Mouse (Mus musculus): ENCODE measurements around the gene Bloc1s3. TPM values are rescaled to one million over a fixed set of nuclear protein-coding genes. Genes with fewer than 3 reads are reported as not detected.

Bloc1s3 gene
- total and polyA plus RNA-seq, 3 experiments: 6.1 to 7.5 TPM; not detected in 1

DNA sequence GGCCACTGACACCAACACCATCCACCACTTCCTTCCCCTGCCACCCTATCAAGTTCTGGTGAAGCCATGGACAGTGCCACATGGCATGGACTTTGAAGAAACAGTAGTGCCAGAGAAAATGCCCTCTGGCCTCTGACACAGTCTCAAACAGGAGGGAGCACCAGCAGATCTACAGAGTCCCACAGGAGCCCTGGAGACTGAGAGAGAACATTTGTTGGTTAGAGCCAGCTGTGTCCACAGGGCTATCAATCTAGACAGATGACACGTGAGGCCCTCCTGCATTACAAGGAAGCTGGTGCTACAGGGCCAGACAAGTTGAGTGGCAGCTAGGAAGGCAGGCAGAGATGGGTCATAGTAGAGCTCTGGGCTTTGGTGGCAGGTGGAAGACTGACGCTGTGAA is 44.3 kb upstream of the Bloc1s3 start:
- H3K4me3 ChIP-seq (ENCODE audit: control insufficient read depth in 1 of 2, insufficient read depth in 1 of 2, low read depth in 2 of 2, low read length in 2 of 2): no peak overlapping the region
- no peaks in the 10 kb centered on the region for H3K27me3 ChIP-seq (ENCODE audit: control insufficient read depth in 1 of 2, insufficient read depth in 2 of 2, low read length in 2 of 2)
- peaks cover 0 to 5% of the 10 kb centered on the region in 2 experiments; a peak in 1 of 4 replicates for H3K36me3 ChIP-seq (ENCODE audit: control insufficient read depth in 1 of 2, insufficient read depth in 2 of 2, low read length in 2 of 2)
- H3K9ac ChIP-seq (ENCODE audit: control insufficient read depth, low read depth, low read length, poor library complexity, severe bottlenecking): no peak overlapping the region
- DNase-seq (ENCODE audit: low read depth, low spot score): no peak
- no peak overlapping the region for H3K27ac ChIP-seq (ENCODE audit: control insufficient read depth, low read depth, low read length)
- H3K4me1 ChIP-seq (ENCODE audit: control insufficient read depth in 1 of 2, insufficient read depth in 2 of 2, low read length in 2 of 2): no peaks in the 10 kb centered on the region
- no peak for TF ChIP-seq ZKSCAN1 (IDR thresholded peaks at IDR 0.05; ENCODE audit: low read depth, low read length)
- TF ChIP-seq GABPA (IDR thresholded peaks at IDR 0.05; ENCODE audit: low read depth, low read length): no peak
- TF ChIP-seq MXI1 (IDR thresholded peaks at IDR 0.05; ENCODE audit: low read depth, low read length): no peak
- no peak for TF ChIP-seq CTCF (IDR thresholded peaks at IDR 0.05 in 2 of 3, conservative IDR thresholded peaks at IDR 0.05 in 1 of 3; ENCODE audit: control insufficient read depth in 1 of 3, insufficient read depth in 1 of 3, low read depth in 2 of 3, low read length in 3 of 3, poor library complexity in 1 of 3, severe bottlenecking in 1 of 3)
- no peaks in the 10 kb centered on the region for H3K9me3 ChIP-seq (replicated peaks; ENCODE audit: insufficient read depth, low read length)
- peaks cover 44% of the 10 kb centered on the region for H3K79me2 ChIP-seq (ENCODE audit: control insufficient read depth, insufficient read depth, low read length, poor library complexity)

DNA sequence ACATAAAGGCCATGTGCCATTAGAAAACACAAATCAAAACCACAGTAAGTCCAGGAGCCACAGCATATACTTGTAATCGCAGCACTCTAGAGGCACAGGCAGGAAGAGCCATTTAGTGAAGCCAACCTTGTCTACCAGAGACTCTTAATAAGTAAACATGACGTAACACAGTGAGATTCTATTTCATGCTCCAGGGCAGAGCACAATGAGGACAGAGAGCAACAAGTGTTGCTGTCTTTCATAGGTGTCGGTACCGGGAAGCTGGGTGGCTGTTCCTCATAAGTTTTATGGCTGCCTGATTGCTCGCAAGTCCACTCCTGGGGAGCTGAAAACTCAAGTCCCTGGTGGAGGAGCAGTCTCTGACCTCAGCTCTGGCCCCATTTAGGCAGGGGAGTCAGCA is 43.5 kb upstream of the Bloc1s3 start:
- Histone ChIP-seq H3K9ac (ENCODE audit: control insufficient read depth, low read depth, low read length, poor library complexity, severe bottlenecking) (no peak overlapping the region), H3K36me3 (ENCODE audit: control insufficient read depth in 1 of 2, insufficient read depth in 2 of 2, low read length in 2 of 2) (peaks cover 0 to 5% of the 10 kb centered on the region in 2 experiments; a peak in 1 of 4 replicates), H3K27me3 (ENCODE audit: control insufficient read depth in 1 of 2, insufficient read depth in 2 of 2, low read length in 2 of 2) (no peaks in the 10 kb centered on the region), H3K79me2 (ENCODE audit: control insufficient read depth, insufficient read depth, low read length, poor library complexity) (peaks cover 41% of the 10 kb centered on the region), H3K9me3 (replicated peaks; ENCODE audit: insufficient read depth, low read length) (no peaks in the 10 kb centered on the region), H3K4me3 (ENCODE audit: control insufficient read depth in 1 of 2, insufficient read depth in 1 of 2, low read depth in 2 of 2, low read length in 2 of 2) (no peak overlapping the region), H3K4me1 (ENCODE audit: control insufficient read depth in 1 of 2, insufficient read depth in 2 of 2, low read length in 2 of 2) (no peaks in the 10 kb centered on the region), H3K27ac (ENCODE audit: control insufficient read depth, low read depth, low read length) (no peak overlapping the region)
- no peak for TF ChIP-seq MXI1 (IDR thresholded peaks at IDR 0.05; ENCODE audit: low read depth, low read length)
- no peak for TF ChIP-seq CHD2 (IDR thresholded peaks at IDR 0.05; ENCODE audit: low read length)
- TF ChIP-seq UBTF (IDR thresholded peaks at IDR 0.05; ENCODE audit: borderline replicate concordance, insufficient read depth, low read depth, low read length): no peak
- no peak for TF ChIP-seq ELF1 (IDR thresholded peaks at IDR 0.05; ENCODE audit: low read depth, low read length)
- no peak for TF ChIP-seq MYC (IDR thresholded peaks at IDR 0.05; ENCODE audit: low read depth, low read length)
- TF ChIP-seq NELFE (IDR thresholded peaks at IDR 0.05; ENCODE audit: low read depth, low read length): no peak
- no peak for TF ChIP-seq RAD21 (IDR thresholded peaks at IDR 0.05; ENCODE audit: low read depth, low read length)
- DNase-seq (ENCODE audit: low read depth, low spot score): no peak

- Histone ChIP-seq H3K36me3 (ENCODE audit: control insufficient read depth in 1 of 2, insufficient read depth in 2 of 2, low read length in 2 of 2) (peaks cover 0 to 2% of the 10 kb centered on the region in 2 experiments; a peak in 1 of 4 replicates), H3K9ac (ENCODE audit: control insufficient read depth, low read depth, low read length, poor library complexity, severe bottlenecking) (no peak overlapping the region), H3K9me3 (replicated peaks; ENCODE audit: insufficient read depth, low read length) (no peaks in the 10 kb centered on the region), H3K27me3 (ENCODE audit: control insufficient read depth in 1 of 2, insufficient read depth in 2 of 2, low read length in 2 of 2) (no peaks in the 10 kb centered on the region), H3K27ac (ENCODE audit: control insufficient read depth, low read depth, low read length) (no peak overlapping the region), H3K4me3 (ENCODE audit: control insufficient read depth in 1 of 2, insufficient read depth in 1 of 2, low read depth in 2 of 2, low read length in 2 of 2) (no peak overlapping the region), H3K79me2 (ENCODE audit: control insufficient read depth, insufficient read depth, low read length, poor library complexity) (peaks cover 39% of the 10 kb centered on the region), H3K4me1 (ENCODE audit: control insufficient read depth in 1 of 2, insufficient read depth in 2 of 2, low read length in 2 of 2) (no peaks in the 10 kb centered on the region)
- TF ChIP-seq UBTF (IDR thresholded peaks at IDR 0.05; ENCODE audit: borderline replicate concordance, insufficient read depth, low read depth, low read length) (no peak), EP300 (IDR thresholded peaks at IDR 0.05; ENCODE audit: low read depth in 1 of 2, low read length in 2 of 2) (no peak), POLR2AphosphoS2 (IDR thresholded peaks at IDR 0.05; ENCODE audit: low read length) (no peak), TBP (IDR thresholded peaks at IDR 0.05; ENCODE audit: low read depth, low read length) (no peak), CHD2 (IDR thresholded peaks at IDR 0.05; ENCODE audit: low read length) (no peak), ETS1 (IDR thresholded peaks at IDR 0.05; ENCODE audit: low read depth, low read length) (no peak), MYB (IDR thresholded peaks at IDR 0.05; ENCODE audit: low read depth, low read length) (no peak), ZNF384 (IDR thresholded peaks at IDR 0.05; ENCODE audit: low read depth, low read length) (no peak), NRF1 (IDR thresholded peaks at IDR 0.05; ENCODE audit: insufficient read depth, low read depth, low read length, poor library complexity, severe bottlenecking) (no peak), USF1 (IDR thresholded peaks at IDR 0.05; ENCODE audit: low read depth, low read length) (no peak), E2F4 (IDR thresholded peaks at IDR 0.05; ENCODE audit: borderline replicate concordance, low read depth, low read length) (no peak), BHLHE40 (IDR thresholded peaks at IDR 0.05; ENCODE audit: borderline replicate concordance, low read depth, low read length) (no peak), MYC (IDR thresholded peaks at IDR 0.05; ENCODE audit: low read depth, low read length) (no peak), HCFC1 (IDR thresholded peaks at IDR 0.05; ENCODE audit: low read depth, low read length) (no peak), CHD1 (IDR thresholded peaks at IDR 0.05; ENCODE audit: low read depth, low read length) (no peak)
- no peak for DNase-seq (ENCODE audit: low read depth, low spot score)
Observed at GRCm38 (mm10) chr7:19549394-19549793, 41.2 kb upstream of the Bloc1s3 start.
